Mouse (Mus musculus): ENCODE measurements at regions not wholly inside any gene's neighbourhood (a gene's known extent, or its start where the extent isn't known, plus 50 kb on each side); places are given as distances from the start of the nearest gene placed in this dataset.
"Not testable (repeated sequence)": the region's sequence is repeated elsewhere in the genome, so short reads cannot be mapped to it uniquely, and the experiment has no call there.

DNA sequence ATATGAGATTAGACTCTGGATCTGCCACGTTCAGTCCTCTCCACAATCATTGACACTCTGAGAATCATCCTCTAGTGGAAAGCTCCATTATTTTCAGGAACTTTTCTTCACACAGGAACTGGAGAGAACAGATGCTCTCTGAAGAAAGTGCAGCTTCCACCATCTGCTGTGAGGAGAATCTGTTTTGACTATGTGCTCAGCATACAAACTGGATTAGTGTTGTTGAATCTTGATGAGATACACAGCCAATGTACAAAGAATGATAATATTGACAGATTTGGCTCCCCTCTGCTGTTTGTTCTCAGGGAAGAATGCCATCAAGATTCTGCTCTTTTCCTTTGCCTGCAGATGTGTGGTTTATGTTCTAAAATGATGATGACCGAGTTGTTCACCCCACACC is 172.3 kb upstream of the Ghr start:
- Histone ChIP-seq H3K36me3 (replicated peaks) (no peaks in the 10 kb centered on the region), H3K27ac (replicated peaks) (no peak overlapping the region), H3K9me3 (no peaks in the 10 kb centered on the region), H3K27me3 (replicated peaks; ENCODE audit: low read depth, poor library complexity, severe bottlenecking) (no peaks in the 10 kb centered on the region), H3K4me1 (no peaks in the 10 kb centered on the region), H3K4me3 (no peak overlapping the region)
- WGBS, result 93% methylated on average over 2 of the region's 2 CpGs
- no peak for DNase-seq (ENCODE audit: low spot score)

- not testable (repeated sequence) for H3K36me3 ChIP-seq (replicated peaks); H3K9me3 ChIP-seq; DNase-seq (ENCODE audit: low spot score); H3K27me3 ChIP-seq (replicated peaks; ENCODE audit: low read depth, poor library complexity, severe bottlenecking); H3K4me1 ChIP-seq; H3K4me3 ChIP-seq; H3K27ac ChIP-seq (replicated peaks)
- 76% methylated on average over 9 of the region's 9 CpGs for WGBS
Measured at GRCm38 (mm10) chr15:3748072-3748471, 164.8 kb upstream of the Ghr start.

GRCm38 (mm10) chr15:3743168-3743814 is 160.0 kb upstream of the Ghr start:
- Histone ChIP-seq H3K4me3 (no peak overlapping the region), H3K27ac (replicated peaks) (no peak overlapping the region), H3K4me1 (peaks cover 2% of the 10 kb centered on the region; the same call in 1 of the 2 replicates), H3K9me3 (no peaks in the 10 kb centered on the region), H3K36me3 (replicated peaks) (no peaks in the 10 kb centered on the region), H3K27me3 (replicated peaks; ENCODE audit: low read depth, poor library complexity, severe bottlenecking) (no peaks in the 10 kb centered on the region)
- DNase-seq (ENCODE audit: low spot score), result no peak
- WGBS, result 88% methylated on average over 5 of the region's 5 CpGs

- H3K36me3 ChIP-seq (replicated peaks), result no peaks in the 10 kb centered on the region
- 68% methylated on average over 7 of the region's 7 CpGs for WGBS
- H3K4me1 ChIP-seq, result peaks cover 2% of the 10 kb centered on the region; the same call in 1 of the 2 replicates
- peak; percentile 18 for DNase-seq (ENCODE audit: low spot score)
- no peaks in the 10 kb centered on the region for H3K9me3 ChIP-seq
- H3K27ac ChIP-seq (replicated peaks), result 0 out of 2 replicates have a peak overlapping the region, but pooled peaks have one; percentile 30
- no peak overlapping the region for H3K4me3 ChIP-seq
- no peaks in the 10 kb centered on the region for H3K27me3 ChIP-seq (replicated peaks; ENCODE audit: low read depth, poor library complexity, severe bottlenecking)
Measured at GRCm38 (mm10) chr15:3742191-3742590, 158.9 kb upstream of the Ghr start.

DNA sequence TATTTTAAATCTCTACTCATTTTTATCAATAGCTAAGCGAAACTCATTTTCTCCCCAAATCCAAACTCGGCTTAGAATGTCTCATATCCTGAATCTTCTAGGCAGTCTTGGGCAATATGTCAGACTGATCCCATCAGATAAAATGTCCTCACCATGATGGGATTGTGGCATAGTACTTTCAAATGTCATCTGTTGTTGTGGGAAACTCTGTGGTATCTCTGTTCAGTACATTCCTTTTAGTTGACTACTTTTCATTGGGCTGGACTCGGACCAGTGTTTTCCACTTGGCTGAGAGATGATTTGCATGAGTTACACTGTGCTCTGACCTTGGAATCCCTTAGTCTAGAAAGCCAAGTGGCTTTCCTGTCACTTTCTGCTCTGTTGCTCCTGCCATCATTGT is 141.9 kb upstream of the Ghr start:
- H3K27ac ChIP-seq (replicated peaks), result no peak overlapping the region
- H3K36me3 ChIP-seq (replicated peaks), result no peaks in the 10 kb centered on the region
- 91% methylated on average over 3 of the region's 3 CpGs for WGBS

GRCm38 (mm10) chr15:3720668-3721340 is 137.5 kb upstream of the Ghr start:
- no peaks in the 10 kb centered on the region for H3K9me3 ChIP-seq
- no peak for DNase-seq (ENCODE audit: low spot score)
- no peak overlapping the region for H3K4me3 ChIP-seq
- whole genome bisulfite sequencing, result 87% methylated on average over 6 of the region's 6 CpGs
- H3K27ac ChIP-seq (replicated peaks), result no peak overlapping the region
- H3K27me3 ChIP-seq (replicated peaks; ENCODE audit: low read depth, poor library complexity, severe bottlenecking), result no peaks in the 10 kb centered on the region
- H3K36me3 ChIP-seq (replicated peaks), result no peaks in the 10 kb centered on the region
- no peaks in the 10 kb centered on the region for H3K4me1 ChIP-seq

More for the DNA sequence above, 141.9 kb upstream of the Ghr start:
- no peak overlapping the region for H3K4me3 ChIP-seq
- DNase-seq (ENCODE audit: low spot score), result no peak
- no peaks in the 10 kb centered on the region for H3K9me3 ChIP-seq
- no peaks in the 10 kb centered on the region for H3K27me3 ChIP-seq (replicated peaks; ENCODE audit: low read depth, poor library complexity, severe bottlenecking)
- H3K4me1 ChIP-seq, result no peaks in the 10 kb centered on the region

GRCm38 (mm10) chr15:3711764-3712163 is 128.5 kb upstream of the Ghr start:
- H3K27me3 ChIP-seq (replicated peaks; ENCODE audit: low read depth, poor library complexity, severe bottlenecking), result no peaks in the 10 kb centered on the region
- no peak for DNase-seq (ENCODE audit: low spot score)
- H3K27ac ChIP-seq (replicated peaks), result no peak overlapping the region
- 84% methylated on average over 1 of the region's 1 CpGs for WGBS
- H3K4me1 ChIP-seq, result no peaks in the 10 kb centered on the region
- H3K9me3 ChIP-seq, result no peaks in the 10 kb centered on the region
- H3K4me3 ChIP-seq, result no peak overlapping the region
- no peaks in the 10 kb centered on the region for H3K36me3 ChIP-seq (replicated peaks)

GRCm38 (mm10) chr15:3707089-3708078 is 124.1 kb upstream of the Ghr start:
- H3K36me3 ChIP-seq (replicated peaks), result no peaks in the 10 kb centered on the region
- H3K27me3 ChIP-seq (replicated peaks; ENCODE audit: low read depth, poor library complexity, severe bottlenecking), result no peaks in the 10 kb centered on the region
- no peaks in the 10 kb centered on the region for H3K4me1 ChIP-seq
- H3K9me3 ChIP-seq, result no peaks in the 10 kb centered on the region
- WGBS, result 76% methylated on average over 11 of the region's 11 CpGs
- no peak overlapping the region for H3K27ac ChIP-seq (replicated peaks)
- no peak for DNase-seq (ENCODE audit: low spot score)
- no peak overlapping the region for H3K4me3 ChIP-seq

DNA sequence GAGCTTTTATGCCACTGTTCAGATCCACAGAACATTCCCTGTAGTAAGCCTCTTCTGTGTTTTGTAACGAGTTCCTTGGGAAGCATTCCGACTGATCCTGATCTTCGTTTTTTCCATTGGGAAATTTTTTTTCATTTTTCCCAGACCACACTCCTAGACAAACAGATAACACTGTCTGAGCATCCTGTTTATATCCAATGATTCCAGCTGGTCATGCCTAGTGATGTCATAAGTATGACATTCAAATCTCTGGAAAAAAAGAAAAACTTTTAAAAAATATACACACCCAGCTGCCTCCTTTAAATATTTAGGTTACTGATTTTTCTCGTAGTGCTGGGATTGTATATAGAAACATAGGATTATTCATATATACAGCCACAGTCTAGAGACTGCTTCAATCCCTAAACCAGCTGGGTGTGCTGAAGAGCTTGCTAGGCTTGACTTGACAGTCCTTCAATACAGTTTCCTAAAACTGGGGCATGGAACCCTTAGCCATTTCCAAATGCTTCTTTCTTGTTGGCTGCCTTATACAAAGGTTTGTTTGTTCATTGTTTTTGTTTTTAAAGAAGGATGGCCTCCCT is 116.0 kb upstream of the Ghr start:
- H3K4me3 ChIP-seq, result no peak overlapping the region
- H3K27me3 ChIP-seq (replicated peaks; ENCODE audit: low read depth, poor library complexity, severe bottlenecking), result no peaks in the 10 kb centered on the region
- no peaks in the 10 kb centered on the region for H3K36me3 ChIP-seq (replicated peaks)
- 82% methylated on average over 4 of the region's 4 CpGs for WGBS
- H3K27ac ChIP-seq (replicated peaks), result no peak overlapping the region
- no peak for DNase-seq (ENCODE audit: low spot score)
- H3K9me3 ChIP-seq, result no peaks in the 10 kb centered on the region
- no peaks in the 10 kb centered on the region for H3K4me1 ChIP-seq

DNA sequence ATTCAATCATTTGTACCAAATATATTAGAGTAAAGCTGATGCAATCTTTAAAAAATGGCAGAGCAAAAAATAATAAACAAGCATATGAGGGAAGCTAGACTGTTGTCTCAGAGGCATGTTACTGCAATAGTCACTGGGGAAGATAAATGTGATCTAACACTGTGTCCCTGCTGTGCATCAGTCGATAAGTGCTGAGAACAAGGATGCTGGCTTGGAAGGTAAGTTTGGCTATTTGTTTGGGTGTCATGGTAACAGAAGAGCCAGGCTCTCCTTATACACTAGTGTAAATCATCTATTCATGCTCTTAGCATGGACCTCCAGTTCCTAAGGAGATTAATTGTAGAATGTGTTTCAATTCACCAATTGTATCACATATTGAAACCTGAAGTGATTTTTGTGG is 102.0 kb upstream of the Ghr start:
- WGBS, result 77% methylated on average over 1 of the region's 1 CpGs
- no peak for DNase-seq (ENCODE audit: low spot score)
- no peaks in the 10 kb centered on the region for H3K36me3 ChIP-seq (replicated peaks)
- H3K4me3 ChIP-seq, result no peak overlapping the region
- no peaks in the 10 kb centered on the region for H3K27me3 ChIP-seq (replicated peaks; ENCODE audit: low read depth, poor library complexity, severe bottlenecking)
- no peaks in the 10 kb centered on the region for H3K4me1 ChIP-seq
- H3K27ac ChIP-seq (replicated peaks), result no peak overlapping the region
- H3K9me3 ChIP-seq, result no peaks in the 10 kb centered on the region

- H3K4me3 ChIP-seq; H3K36me3 ChIP-seq (replicated peaks); H3K27ac ChIP-seq (replicated peaks); DNase-seq (ENCODE audit: low spot score); H3K27me3 ChIP-seq (replicated peaks; ENCODE audit: low read depth, poor library complexity, severe bottlenecking); H3K4me1 ChIP-seq; H3K9me3 ChIP-seq: not testable (repeated sequence)
- WGBS, result 23% methylated on average over 4 of the region's 4 CpGs
Measured at GRCm38 (mm10) chr15:3677026-3677425, 93.7 kb upstream of the Ghr start.

DNA sequence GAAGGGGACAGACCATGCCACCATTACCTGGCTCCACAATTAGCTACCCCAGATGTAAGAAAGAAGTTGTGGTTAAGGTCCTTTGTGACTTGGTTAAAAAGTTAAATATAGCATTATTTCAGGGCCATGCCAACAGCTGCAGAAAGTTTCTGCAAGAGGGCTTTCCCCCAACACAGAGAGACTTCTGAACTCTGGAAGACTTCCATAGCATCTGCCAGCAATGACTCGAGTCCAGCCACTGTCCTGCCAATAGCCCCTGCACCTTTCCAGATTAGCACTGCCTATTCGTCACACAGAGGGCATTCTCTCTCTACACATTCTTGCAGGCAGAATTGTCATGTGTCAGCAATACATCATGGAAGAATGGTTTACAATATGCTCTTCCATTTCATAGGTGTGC is 89.3 kb upstream of the Ghr start:
- DNase-seq (ENCODE audit: low spot score), result no peak
- 92% methylated on average over 2 of the region's 2 CpGs for WGBS
- H3K27ac ChIP-seq (replicated peaks), result no peak overlapping the region

More for the DNA sequence above, 89.3 kb upstream of the Ghr start:
- Histone ChIP-seq H3K9me3 (no peaks in the 10 kb centered on the region), H3K27me3 (replicated peaks; ENCODE audit: low read depth, poor library complexity, severe bottlenecking) (no peaks in the 10 kb centered on the region), H3K4me3 (no peak overlapping the region), H3K36me3 (replicated peaks) (no peaks in the 10 kb centered on the region), H3K4me1 (no peaks in the 10 kb centered on the region)

Measured in embryonic facial prominence, embryonic 10.5 days (tissue).